Mouse (Mus musculus) CH12.LX (cell line): ENCODE results near the gene Rabgap1l. TPM values are rescaled to one million over a fixed set of nuclear protein-coding genes. Genes with fewer than 3 reads are reported as not detected.
"Not testable (repeated sequence)": the region's sequence is repeated elsewhere in the genome, so short reads cannot be mapped to it uniquely, and the experiment has no call there.

ENCODE experiments used
- DNase-seq: peaks from one replicate; pipeline ENCODE4 v3.0.0-alpha.2; 2013; ENCODE audit errors: extremely low read depth
- H3K27ac ChIP-seq: 2 replicates; pipeline ENCODE4 v1.5.1; 2012; ENCODE audit warnings: low read depth, mild to moderate bottlenecking, control low read depth, moderate library complexity; ENCODE audit not compliant: insufficient read depth
- H3K27me3 ChIP-seq: replicated peaks from 2 replicates; pipeline ENCODE3; 2012; ENCODE audit warnings: inconsistent platforms
- H3K36me3 ChIP-seq, 2 experiments: replicated peaks in 1 of 2; 2 replicates each; pipeline versions ENCODE3 to v1.6.1; 2012; ENCODE audit warnings: inconsistent platforms in 1 of 2, low read length in 1 of 2, mild to moderate bottlenecking in 1 of 2, mixed read lengths in 1 of 2, moderate library complexity in 1 of 2; ENCODE audit not compliant: control insufficient read depth in 1 of 2, insufficient read depth in 1 of 2
- H3K4me1 ChIP-seq, 2 experiments: 2 replicates each; pipeline ENCODE4 v1.6.1; 2012; ENCODE audit warnings: inconsistent platforms in 1 of 2, moderate library complexity in 1 of 2; ENCODE audit not compliant: insufficient read depth in 2 of 2, control insufficient read depth in 1 of 2
- H3K4me2 ChIP-seq: 2 replicates; pipeline ENCODE4 v1.6.1; 2012; ENCODE audit warnings: low read depth, mild to moderate bottlenecking, control low read depth; ENCODE audit not compliant: poor library complexity, insufficient read depth, severe bottlenecking
- H3K4me3 ChIP-seq, 3 experiments: fragments of 150-350 bp in 1 of 3; sonication (generic) in 1 of 3; replicated peaks in 1 of 3; 2 replicates each; pipeline versions ENCODE3 to v1.5.1; 2011 to 2012; ENCODE audit warnings: low read depth in 2 of 3, low read length in 2 of 3, mild to moderate bottlenecking in 2 of 3, moderate library complexity in 2 of 3, control low read depth in 1 of 3, improper control_type of control experiment in 1 of 3, inconsistent platforms in 1 of 3, mixed read lengths in 1 of 3; ENCODE audit not compliant: poor library complexity in 1 of 3
- H3K79me2 ChIP-seq: replicated peaks from 2 replicates; pipeline ENCODE4 v1.6.1; 2012; ENCODE audit warnings: mild to moderate bottlenecking, moderate library complexity; ENCODE audit not compliant: control insufficient read depth, poor library complexity, insufficient read depth, severe bottlenecking; ENCODE audit errors: extremely low read depth
- H3K9ac ChIP-seq: 2 replicates; pipeline ENCODE4 v1.6.1; 2012; ENCODE audit warnings: low read depth, mild to moderate bottlenecking, control low read depth, moderate library complexity; ENCODE audit not compliant: insufficient read depth
- H3K9me3 ChIP-seq: replicated peaks from 2 replicates; pipeline ENCODE3; 2012; ENCODE audit warnings: low read length, inconsistent platforms, mixed read lengths
- BHLHE40 ChIP-seq: IDR thresholded peaks from 2 replicates; pipeline ENCODE4 v1.6.1; 2011; ENCODE audit warnings: mild to moderate bottlenecking, low read depth, low read length, improper control_type of control experiment
- CHD1 ChIP-seq: IDR thresholded peaks from 2 replicates; pipeline ENCODE4 v1.6.1; 2012; ENCODE audit warnings: low read depth, low read length, improper control_type of control experiment, inconsistent platforms
- CTCF ChIP-seq, 2 experiments: IDR thresholded peaks in 1 of 2; conservative IDR thresholded peaks in 1 of 2; 2 replicates each; pipeline ENCODE4 v1.5.1; 2011 to 2012; ENCODE audit warnings: low read depth in 2 of 2, low read length in 2 of 2, improper control_type of control experiment in 1 of 2, inconsistent platforms in 1 of 2, mild to moderate bottlenecking in 1 of 2, moderate library complexity in 1 of 2
- IRF4 ChIP-seq: IDR thresholded peaks from 2 replicates; pipeline ENCODE4 v1.6.1; 2014; ENCODE audit warnings: low read depth, mild to moderate bottlenecking, inconsistent platforms, low read length, improper control_type of control experiment
- JUN ChIP-seq: IDR thresholded peaks from 2 replicates; pipeline ENCODE4 v1.6.1; 2011; ENCODE audit warnings: low read depth, mild to moderate bottlenecking, low read length, improper control_type of control experiment, moderate library complexity; ENCODE audit not compliant: insufficient read depth
- JUND ChIP-seq: conservative IDR thresholded peaks from 2 replicates; pipeline ENCODE4 v1.6.1; 2011; ENCODE audit warnings: low read depth, low read length, improper control_type of control experiment
- KAT2A ChIP-seq: IDR thresholded peaks from 2 replicates; pipeline ENCODE4 v1.6.1; 2012; ENCODE audit warnings: low read length, improper control_type of control experiment, inconsistent platforms; ENCODE audit not compliant: insufficient replicate concordance
- MEF2A ChIP-seq: IDR thresholded peaks from 2 replicates; pipeline ENCODE4 v1.6.1; 2014; ENCODE audit warnings: low read depth, mild to moderate bottlenecking, inconsistent platforms, low read length, improper control_type of control experiment, borderline replicate concordance
- NRF1 ChIP-seq: IDR thresholded peaks from 2 replicates; pipeline ENCODE4 v1.6.1; 2014; ENCODE audit warnings: low read depth, mild to moderate bottlenecking, inconsistent platforms, low read length, improper control_type of control experiment, moderate library complexity
- POLR2A ChIP-seq: IDR thresholded peaks from 2 replicates; pipeline ENCODE4 v1.6.1; 2011; ENCODE audit warnings: low read depth, mild to moderate bottlenecking, improper control_type of control experiment, low read length
- RAD21 ChIP-seq: IDR thresholded peaks from 2 replicates; pipeline ENCODE4 v1.6.1; 2011; ENCODE audit warnings: low read depth, mild to moderate bottlenecking, low read length, improper control_type of control experiment, moderate library complexity
- SMC3 ChIP-seq: IDR thresholded peaks from 2 replicates; pipeline ENCODE4 v1.6.1; 2011; ENCODE audit warnings: low read depth, low read length, improper control_type of control experiment
- UBTF ChIP-seq: IDR thresholded peaks from 2 replicates; pipeline ENCODE4 v1.6.1; 2012; ENCODE audit warnings: low read depth, mild to moderate bottlenecking, inconsistent platforms, low read length, improper control_type of control experiment, moderate library complexity
- ZC3H11A ChIP-seq: IDR thresholded peaks from 2 replicates; pipeline ENCODE4 v1.6.1; 2012; ENCODE audit warnings: low read depth, mild to moderate bottlenecking, inconsistent platforms, low read length, improper control_type of control experiment
- ZNF384 ChIP-seq: IDR thresholded peaks from 2 replicates; pipeline ENCODE4 v1.6.1; 2012; ENCODE audit warnings: low read depth, low read length, improper control_type of control experiment, inconsistent platforms
- dilution Hi-C: fragments of 300-500 bp; cut with MboI; formaldehyde crosslinking; loops from 2 replicates; pipeline ENCODE4 v1.14.3; 2020; ENCODE audit warnings: low sequenced_read_pairs; ENCODE audit not compliant: extremely low pct_unique_long_range_greater_than_20kb, extremely low pct_ligation_motif_present
- in situ Hi-C: fragments of 300-500 bp; cut with MboI; formaldehyde crosslinking; loops from 3 replicates; pipeline ENCODE4 v1.14.3; 2019; ENCODE audit warnings: low sequenced_read_pairs, low pct_ligation_motif_present, low pct_unique_long_range_greater_than_20kb, mixed read lengths
- polyA plus RNA-seq: library from polyadenylated mRNA; unstranded; fragments of >175 nt; gene quantifications from 2 replicates; pipeline ENCODE4 v1.2.1, GENCODE M21; 2012; ENCODE audit warnings: low read depth; ENCODE audit not compliant: insufficient read length
- total RNA-seq, 2 experiments: library from RNA; depleted of rRNA; stranded (reverse); fragments of 300-350 nt in 1 of 2; fragments of >200 nt in 1 of 2; gene quantifications; 2 replicates each; pipeline ENCODE4 v1.2.3; 2012 to 2014

The Rabgap1l gene
- total and polyA plus RNA-seq, 3 experiments: 84.0 to 109 (median 85.6) TPM

- no peaks in the 10 kb centered on the region for H3K9me3 ChIP-seq
- no peak for TF ChIP-seq POLR2A
- TF ChIP-seq UBTF: no peak
- no peak for TF ChIP-seq CHD1
- TF ChIP-seq MEF2A: no peak
- no peak for TF ChIP-seq JUN
- no peak for TF ChIP-seq IRF4
- no peak for TF ChIP-seq KAT2A
- no peak for TF ChIP-seq NRF1
- no peak for TF ChIP-seq JUND
- TF ChIP-seq, all 38 proteins: peak for 0
- no peak overlapping the region for H3K9ac ChIP-seq
- dilution Hi-C loops: no loop called here
- H3K4me2 ChIP-seq: no peak overlapping the region
- H3K36me3 ChIP-seq: peaks cover 6 to 20% of the 10 kb centered on the region in 2 experiments
- H3K27ac ChIP-seq: no peak overlapping the region
- H3K27me3 ChIP-seq: no peaks in the 10 kb centered on the region
- H3K79me2 ChIP-seq: no peaks in the 10 kb centered on the region
- in situ Hi-C loops: no loop called here
- DNase-seq: no peak
- H3K4me1 ChIP-seq: peaks cover 0 to 15% of the 10 kb centered on the region in 2 experiments; a peak in 2 of 4 replicates
- no peak overlapping the region for H3K4me3 ChIP-seq
These were observed 354.2 kb downstream of the Rabgap1l start for GRCm38 (mm10) chr1:160438820-160439219.

- Histone ChIP-seq H3K4me2 (no peak overlapping the region), H3K4me3 (no peak overlapping the region), H3K9me3 (no peaks in the 10 kb centered on the region), H3K4me1 (no peaks in the 10 kb centered on the region), H3K27ac (no peak overlapping the region), H3K79me2 (no peaks in the 10 kb centered on the region), H3K9ac (no peak overlapping the region), H3K36me3 (no peaks in the 10 kb centered on the region), H3K27me3 (no peaks in the 10 kb centered on the region)
- DNase-seq: no peak
- dilution Hi-C loops (no loop called here), in situ Hi-C loops (no loop called here)
- no peak for TF ChIP-seq POLR2A
These were observed 375.7 kb downstream of the Rabgap1l start for GRCm38 (mm10) chr1:160417196-160417854.

DNA sequence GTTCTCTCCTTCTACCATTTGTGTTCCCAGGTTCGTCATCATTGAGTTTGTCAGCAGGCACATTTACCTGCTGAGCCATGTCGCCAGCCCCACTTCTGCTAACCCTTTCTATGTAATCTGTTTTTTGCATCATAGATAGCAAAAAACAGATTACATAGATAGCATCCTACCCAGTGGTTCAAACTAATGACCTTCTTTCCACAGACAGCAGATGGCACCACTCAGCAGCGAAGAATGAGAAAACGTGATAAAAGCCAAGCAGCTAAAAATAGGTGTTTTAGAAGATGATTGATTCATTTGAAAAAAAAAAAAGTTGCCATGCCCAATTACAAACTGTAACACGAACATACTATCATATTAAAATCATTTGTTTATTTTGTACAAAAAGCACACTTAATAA is 382.2 kb downstream of the Rabgap1l start:
- H3K27me3 ChIP-seq: no peaks in the 10 kb centered on the region
- H3K79me2 ChIP-seq: no peaks in the 10 kb centered on the region
- DNase-seq: peak; percentile 31
- H3K27ac ChIP-seq: no peak overlapping the region
- peaks cover 0 to 3% of the 10 kb centered on the region in 2 experiments for H3K36me3 ChIP-seq
- H3K4me1 ChIP-seq: peaks cover 0 to 9% of the 10 kb centered on the region in 2 experiments; a peak in 1 of 4 replicates
- in situ Hi-C loops: no loop called here
- no peak overlapping the region for H3K4me3 ChIP-seq
- H3K9me3 ChIP-seq: no peaks in the 10 kb centered on the region
- dilution Hi-C loops: no loop called here
- TF ChIP-seq ZNF384: peak; percentile 41; the same call in 1 of the 2 replicates
- TF ChIP-seq BHLHE40: peak; percentile 73
- TF ChIP-seq ZC3H11A: no peak
- TF ChIP-seq CTCF (conservative IDR thresholded peaks at IDR 0.05 in 1 of 2, IDR thresholded peaks at IDR 0.05 in 1 of 2; ENCODE audit: low read depth in 2 of 2, low read length in 2 of 2): peak in 1 of 2 experiments; percentile 53; a peak in 2 of 4 replicates
- TF ChIP-seq SMC3: peak; percentile 44
- TF ChIP-seq RAD21: peak; percentile 40
- TF ChIP-seq, all 38 proteins: peak for 5
- H3K9ac ChIP-seq: no peak overlapping the region
- no peak overlapping the region for H3K4me2 ChIP-seq

- DNase-seq, H3K9me3 ChIP-seq, H3K36me3 ChIP-seq, H3K4me3 ChIP-seq, H3K27ac ChIP-seq, H3K4me2 ChIP-seq, dilution Hi-C loops, H3K9ac ChIP-seq, H3K79me2 ChIP-seq, H3K27me3 ChIP-seq: not testable (repeated sequence)
- peaks cover 0 to 15% of the 10 kb centered on the region in 2 experiments; a peak in 2 of 4 replicates for H3K4me1 ChIP-seq
- in situ Hi-C loops: loop anchor here (10.0 kb wide), 2 partner anchors 325 to 445 kb away; no protein-coding TSS in a partner anchor
These were observed 383.3 kb downstream of the Rabgap1l start for GRCm38 (mm10) chr1:160409689-160410088.
